In the genomic region with DNA sequence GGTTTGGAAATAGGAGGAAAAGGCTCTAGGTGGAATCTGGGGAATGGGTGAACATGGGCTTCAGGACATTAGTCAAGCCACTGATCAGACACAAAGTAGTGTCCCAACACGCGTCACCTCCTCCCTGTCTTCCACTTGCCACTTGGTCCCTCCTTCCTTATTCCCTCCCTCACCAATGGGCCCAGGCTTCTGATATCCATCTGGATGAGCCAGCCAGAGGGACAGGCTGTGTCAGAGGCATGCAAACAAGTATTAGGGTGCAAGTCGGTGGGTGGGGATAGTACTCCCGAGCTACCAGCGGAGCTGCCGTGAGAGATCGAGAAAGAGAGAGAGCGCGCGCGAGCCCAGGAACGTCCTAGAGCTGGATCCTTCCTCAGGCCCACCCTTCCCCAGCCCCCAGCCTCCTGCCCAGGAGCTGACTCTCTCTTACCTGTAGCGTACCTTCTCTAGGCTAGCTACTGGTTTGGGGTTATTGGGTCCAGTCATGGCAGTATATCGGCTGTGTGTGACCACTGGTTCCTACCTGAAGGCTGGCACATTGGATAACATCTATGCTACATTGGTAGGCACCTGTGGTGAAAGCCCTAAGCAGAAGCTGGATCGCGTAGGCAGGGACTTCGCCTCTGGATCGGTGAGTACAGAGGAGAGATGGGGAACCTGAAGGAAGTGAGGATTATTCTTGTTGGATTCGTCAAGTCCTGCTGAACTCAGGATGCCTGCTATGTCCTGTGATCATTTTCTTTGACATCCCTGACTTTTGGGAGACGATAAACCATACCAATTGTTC, we compare ENCODE assay signal across 9 mouse cellular contexts. TPM values are rescaled to one million over a fixed set of nuclear protein-coding genes. Genes with fewer than 3 reads are reported as not detected.
DNase-seq lines count a peak whose midpoint lies in the region; ATAC-seq lines count a peak whose summit lies in the region.
"Had no signal": no experiment of that assay in that cellular context is flagged by ENCODE, and none has a peak within 500 bp of the region (broad histone marks: within the 10 kb centered on the region; RNA-seq: fewer than 3 reads in every experiment).

No protein-coding gene starts in this region.

- peak overlapping the region; percentile 71 for H3K4me2 ChIP-seq in forebrain, embryonic 16.5 days (ENCODE audit: low read length)
- peak overlapping the region; percentile 93 for H3K4me2 ChIP-seq in liver, embryonic 15.5 days

- peak overlapping the region; percentile 63 for H3K9ac ChIP-seq in forebrain, embryonic 16.5 days (replicated peaks; ENCODE audit: low read depth, low read length)
- peak overlapping the region; percentile 53 for H3K9ac ChIP-seq in liver, embryonic 15.5 days

- H3K27ac ChIP-seq in forebrain, embryonic 16.5 days (ENCODE audit: low read length): no peak overlapping the region
- H3K27ac ChIP-seq in liver, embryonic 15.5 days (replicated peaks): no peak overlapping the region

- H3K36me3 ChIP-seq in forebrain, embryonic 16.5 days (ENCODE audit: control insufficient read depth, insufficient read depth): no peaks in the 10 kb centered on the region
- H3K36me3 ChIP-seq in liver, embryonic 15.5 days (replicated peaks): no peaks in the 10 kb centered on the region

- peaks cover 17% of the 10 kb centered on the region for H3K4me1 ChIP-seq in forebrain, embryonic 16.5 days (replicated peaks; ENCODE audit: control insufficient read depth, insufficient read depth, low read length)
- H3K4me1 ChIP-seq in liver, embryonic 15.5 days (replicated peaks): peaks cover 49% of the 10 kb centered on the region

- no peaks in the 10 kb centered on the region for H3K9me3 ChIP-seq in forebrain, embryonic 16.5 days (ENCODE audit: control insufficient read depth, low read length)
- H3K9me3 ChIP-seq in liver, embryonic 15.5 days (replicated peaks): no peaks in the 10 kb centered on the region

- DNase-seq in adrenal gland, adult 2 months: peak; percentile 74
- DNase-seq in adrenal gland, postnatal 4 days (ENCODE audit: low spot score in 2 of 2): no peak
- DNase-seq in right cerebral cortex, postnatal 4 days: peak; percentile 38
- no peak for DNase-seq in right cerebral cortex, postnatal 25 days
- peak; percentile 16 for DNase-seq in testis, postnatal 14 days (ENCODE audit: low spot score)
- no peak for DNase-seq in spleen, postnatal 36 days (ENCODE audit: low spot score in 2 of 2)

- H3K27me3 ChIP-seq in forebrain, embryonic 16.5 days (replicated peaks; ENCODE audit: control insufficient read depth, insufficient read depth, low read length): peaks cover 3% of the 10 kb centered on the region; the same call in 1 of the 2 replicates
- peaks cover 62% of the 10 kb centered on the region for H3K27me3 ChIP-seq in liver, embryonic 15.5 days

- WGBS in forebrain, embryonic 16.5 days: 12% methylated on average over 20 of the region's 20 CpGs
- 14% methylated on average over 20 of the region's 20 CpGs for WGBS in liver, embryonic 15.5 days (ENCODE audit: insufficient replicate concordance)

- ATAC-seq in forebrain, embryonic 16.5 days: no peak
- ATAC-seq in liver, embryonic 15.5 days (ENCODE audit: insufficient read depth): no peak

- peak overlapping the region; percentile 73 for H3K4me3 ChIP-seq in forebrain, embryonic 16.5 days (replicated peaks; ENCODE audit: low read length)
- peak overlapping the region; percentile 62 for H3K4me3 ChIP-seq in liver, embryonic 15.5 days (replicated peaks)

RNA-seq across cellular contexts. Expression of a gene that starts 0.4 kb away (rescaled TPM):
- 1 to 10 TPM in 1 of 2 experiments, under 1 TPM in 1; 0.79 to 1.0 TPM for total RNA-seq in adrenal gland, adult 2 months (2021)
- 1.4 and 2.5 TPM in 2 replicates for polyA plus RNA-seq in adrenal gland, adult 2 months (2012; rRNA removed)
- total RNA-seq in adrenal gland, postnatal 4 days (2021): under 1 TPM; 0.67 to 0.73 TPM
- 2.8 and 3.5 TPM in 2 replicates for polyA plus RNA-seq in forebrain, embryonic 16.5 days (2015; fragmentation: Nextera tagmentation; extraction: Ambion mirVana)
- polyA plus RNA-seq in liver, embryonic 15.5 days (2015; fragmentation: Nextera tagmentation; extraction: Ambion mirVana): 0.13 TPM in 1 of 2 replicates, not detected in the other
- total RNA-seq: heart, postnatal 36 days had no signal

RNA-seq across cellular contexts. Expression of a gene that starts 3.7 kb away (rescaled TPM):
- under 1 TPM; 0.59 to 0.78 TPM for total RNA-seq in adrenal gland, adult 2 months (2021)
- 2.3 and 3.0 TPM in 2 replicates for polyA plus RNA-seq in adrenal gland, adult 2 months (2012; rRNA removed)
- total RNA-seq in adrenal gland, postnatal 4 days (2021): 1 to 10 TPM; 1.3 to 1.4 TPM
- 0.39 and 0.71 TPM in 2 replicates for polyA plus RNA-seq in forebrain, embryonic 16.5 days (2015; fragmentation: Nextera tagmentation; extraction: Ambion mirVana)
- 0.07 TPM in 1 of 2 replicates, not detected in the other for polyA plus RNA-seq in liver, embryonic 15.5 days (2015; fragmentation: Nextera tagmentation; extraction: Ambion mirVana)

RNA-seq across cellular contexts. Expression of a gene that starts 5.9 kb away (rescaled TPM):
- total RNA-seq in adrenal gland, adult 2 months (2021): not detected
- polyA plus RNA-seq in adrenal gland, adult 2 months (2012; rRNA removed): 1.3 and 1.6 TPM in 2 replicates
- under 1 TPM; 0.51 to 0.59 TPM for total RNA-seq in adrenal gland, postnatal 4 days (2021)
- 0.26 and 0.67 TPM in 2 replicates for polyA plus RNA-seq in forebrain, embryonic 16.5 days (2015; fragmentation: Nextera tagmentation; extraction: Ambion mirVana)
- 0.12 and 0.18 TPM in 2 replicates for polyA plus RNA-seq in liver, embryonic 15.5 days (2015; fragmentation: Nextera tagmentation; extraction: Ambion mirVana)
- total RNA-seq: heart, postnatal 36 days had no signal

RNA-seq across cellular contexts. Expression of a gene that starts 30.7 kb away (rescaled TPM):
- total RNA-seq in adrenal gland, adult 2 months (2021): not detected
- polyA plus RNA-seq in adrenal gland, adult 2 months (2012; rRNA removed): not detected in 2 replicates
- not detected for total RNA-seq in adrenal gland, postnatal 4 days (2021)
- polyA plus RNA-seq in forebrain, embryonic 16.5 days (2015; fragmentation: Nextera tagmentation; extraction: Ambion mirVana): 0.12 TPM in 1 of 2 replicates, not detected in the other
- polyA plus RNA-seq in liver, embryonic 15.5 days (2015; fragmentation: Nextera tagmentation; extraction: Ambion mirVana): not detected in 2 replicates
- total RNA-seq: heart, postnatal 36 days had no signal

RNA-seq across cellular contexts. Expression of a gene that starts 31.1 kb away (rescaled TPM):
- 10 to 100 TPM; 55.0 to 75.9 TPM for total RNA-seq in adrenal gland, adult 2 months (2021)
- 41.3 and 76.1 TPM in 2 replicates for polyA plus RNA-seq in adrenal gland, adult 2 months (2012; rRNA removed)
- 100 to 1,000 TPM in 1 of 2 experiments, 10 to 100 TPM in 1; 99.4 to 130 TPM for total RNA-seq in adrenal gland, postnatal 4 days (2021)
- polyA plus RNA-seq in forebrain, embryonic 16.5 days (2015; fragmentation: Nextera tagmentation; extraction: Ambion mirVana): 11.8 and 12.1 TPM in 2 replicates
- polyA plus RNA-seq in liver, embryonic 15.5 days (2015; fragmentation: Nextera tagmentation; extraction: Ambion mirVana): 6.4 and 7.6 TPM in 2 replicates

Comparison
In these comparisons a context has a peak if more than half of its experiments do, and no peak if none do; other contexts are left out.
1. DNase-seq: peak in adrenal gland, adult 2 months (single experiment), right cerebral cortex, postnatal 4 days (single experiment) and testis, postnatal 14 days (single experiment); none in adrenal gland, postnatal 4 days (0 of 2), right cerebral cortex, postnatal 25 days (single experiment) and spleen, postnatal 36 days (0 of 2).